Mouse (Mus musculus) heart, adult 8-10 months (tissue): ENCODE results near the gene Rab11fip3. TPM values are rescaled to one million over a fixed set of nuclear protein-coding genes. Genes with fewer than 3 reads are reported as not detected.
A peak's percentile ranks its signal among the peaks of the same experiment; 100 is the strongest.

Source experiments
- DNase-seq: peaks from one replicate; pipeline ENCODE4 v3.0.0; 2022; ENCODE audit warnings: low spot score
- total RNA-seq, 4 experiments: library from RNA; stranded (reverse); gene quantifications; 2 replicates each; pipeline ENCODE4 v1.2.4; 2022

Gene Rab11fip3
- total RNA-seq, 4 experiments from 2014 or later, result 30.0 to 33.6 (median 32.2) TPM

DNA sequence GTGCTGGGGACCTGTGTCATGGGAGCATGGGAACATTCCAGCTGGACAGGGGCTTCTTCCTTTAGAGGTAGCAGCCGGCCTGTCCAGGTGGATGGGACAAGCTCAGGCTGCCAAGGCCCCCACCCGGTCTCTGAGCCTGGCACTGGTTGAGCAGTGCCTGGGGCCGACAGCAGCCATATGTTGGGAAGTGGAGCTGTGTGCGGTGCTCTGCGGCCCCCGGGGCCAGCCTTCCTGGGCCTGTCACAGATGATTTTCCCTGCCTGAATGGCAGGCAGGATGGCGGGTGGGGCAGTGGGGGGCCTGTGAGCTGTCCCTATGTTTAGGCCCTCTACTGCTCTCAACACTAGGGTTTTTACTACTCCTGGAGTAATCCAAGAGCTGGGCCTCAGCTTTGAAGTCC lies 113.2 kb downstream of the Rab11fip3 start:
- no peak for DNase-seq

DNA sequence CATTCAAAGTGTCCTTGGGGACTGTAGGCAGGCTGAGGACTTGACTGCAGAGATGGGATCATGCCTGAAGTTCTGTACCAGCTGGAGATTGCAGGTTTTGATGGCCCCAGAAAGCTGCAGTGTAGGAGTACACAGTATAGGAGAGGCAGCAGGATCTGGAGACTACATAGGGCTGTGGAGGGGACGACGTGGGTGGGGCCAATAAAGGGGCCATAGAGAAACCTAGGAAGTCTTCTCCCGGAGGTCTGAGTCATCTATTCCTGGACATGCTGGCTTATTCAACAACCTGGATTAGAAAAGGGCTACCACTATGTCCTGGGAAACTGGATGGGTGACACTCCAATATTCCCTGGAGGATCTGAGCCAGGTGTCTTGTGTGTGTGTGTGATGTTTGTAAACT lies 113.6 kb downstream of the Rab11fip3 start:
- DNase-seq, result no peak

DNA sequence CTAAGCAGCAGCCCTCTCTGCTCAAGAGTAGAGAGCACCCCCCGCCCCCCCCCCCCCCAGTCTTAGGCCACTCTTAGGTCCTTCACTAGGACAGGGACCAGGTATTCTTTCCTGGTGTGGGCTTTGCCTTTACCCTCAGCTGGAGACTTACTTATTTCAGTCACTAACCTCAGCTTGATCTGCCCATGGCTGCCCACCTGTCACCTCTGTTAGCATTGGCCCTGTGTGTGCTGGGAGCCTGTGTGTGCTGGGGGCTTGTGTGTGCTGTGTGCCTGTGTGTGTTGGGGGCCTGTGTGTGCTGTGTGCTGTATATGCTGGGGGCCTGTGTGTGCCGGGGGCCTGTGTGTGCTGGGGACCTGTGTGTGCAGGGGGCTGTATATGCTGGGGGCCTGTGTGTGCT lies 114.7 kb downstream of the Rab11fip3 start:
- DNase-seq, result no peak

DNA sequence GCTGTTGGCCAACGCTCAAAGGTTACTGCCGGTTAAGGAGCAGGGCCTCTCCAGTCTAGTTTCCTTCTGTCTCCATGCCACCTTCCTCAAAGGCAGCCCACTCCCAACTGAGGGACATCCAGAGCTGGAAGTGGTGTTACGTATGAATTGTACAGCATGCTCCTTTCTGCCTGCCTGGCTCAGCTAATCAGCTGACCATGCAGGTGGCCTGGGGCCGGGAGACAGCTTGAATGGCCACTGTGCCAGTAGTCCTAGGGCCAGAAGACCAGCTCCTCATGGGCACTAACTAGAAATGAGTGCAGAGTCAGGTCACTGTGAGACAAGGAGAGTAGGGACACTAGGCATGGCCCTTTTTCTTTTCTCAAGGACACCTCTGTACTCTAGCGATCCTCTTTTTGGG lies 116.2 kb downstream of the Rab11fip3 start:
- no peak for DNase-seq

DNA sequence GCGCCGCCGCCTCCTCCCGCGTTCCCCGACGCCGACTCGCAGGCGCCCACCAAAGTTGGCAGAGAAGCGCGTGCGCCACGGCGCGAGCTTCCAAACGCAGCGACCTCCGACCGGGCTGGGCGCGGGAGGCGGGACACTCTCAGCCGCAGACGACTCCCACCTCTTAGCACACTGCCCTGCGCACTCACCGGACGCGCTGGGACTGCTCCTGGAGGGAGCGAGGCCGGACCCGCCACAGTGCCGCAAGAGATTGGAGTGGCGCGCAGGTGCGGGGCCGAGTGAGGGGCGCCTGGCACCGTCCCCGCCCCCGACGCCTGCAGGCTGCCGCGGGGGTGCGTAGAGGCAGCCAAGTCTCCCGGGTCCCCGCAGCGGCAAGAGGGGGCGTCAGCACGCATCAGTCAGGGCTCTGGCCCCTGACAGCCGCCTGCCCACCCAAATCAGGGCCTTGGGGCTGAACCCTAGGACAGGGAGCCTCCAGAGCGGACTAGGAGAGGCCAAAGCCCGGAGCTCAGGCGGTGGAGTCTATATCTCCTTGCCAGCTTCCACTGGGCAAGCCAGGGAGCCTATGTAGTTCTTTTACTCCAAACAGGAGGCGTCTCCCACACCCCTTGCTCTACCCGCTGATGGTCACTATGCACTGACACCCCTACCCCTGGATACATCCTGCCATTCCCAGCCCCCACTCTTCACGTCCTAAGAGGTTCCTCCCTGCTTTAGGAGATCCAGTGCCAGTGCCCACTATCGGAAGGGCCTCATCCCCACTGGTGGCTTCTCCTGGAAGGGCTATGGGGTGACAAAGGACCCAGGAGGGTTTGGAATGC lies 117.3 kb downstream of the Rab11fip3 start, which contains the start of gene A930017K11Rik:
Gene A930017K11Rik (minus strand): TSS at position 763 of the 821 bp plus-strand sequence.
- DNase-seq, result no peak

DNA sequence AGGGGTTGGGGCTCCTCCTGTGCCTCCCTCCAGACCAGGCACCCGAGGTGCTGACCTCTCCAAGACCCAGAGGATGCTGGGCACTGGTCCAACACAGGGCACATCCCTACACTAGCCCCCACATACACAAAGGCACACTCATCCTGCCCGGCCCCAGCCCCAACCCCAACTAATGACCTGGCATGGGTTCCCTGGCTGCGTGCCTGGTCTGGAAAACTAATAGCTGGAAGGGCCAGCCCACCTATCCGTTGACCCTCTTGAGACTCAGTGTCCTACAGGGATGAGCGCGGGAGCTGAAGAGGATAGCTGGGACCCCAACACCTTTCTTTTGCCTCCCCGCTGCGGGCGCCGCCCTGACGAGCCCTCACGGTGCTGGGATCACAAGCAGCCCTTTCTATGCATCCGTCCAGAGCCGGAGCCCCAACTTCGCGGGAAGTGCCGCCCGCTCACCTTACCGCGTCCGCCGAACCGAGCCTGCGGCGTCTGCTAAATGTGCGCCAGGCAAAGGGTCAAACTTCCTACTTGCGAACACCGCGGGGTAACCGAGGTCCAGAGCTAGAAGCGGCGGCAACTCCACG lies 118.0 kb downstream of the Rab11fip3 start:
- DNase-seq, result no peak

- DNase-seq, result no peak
These were observed 118.6 kb downstream of the Rab11fip3 start for GRCm38 (mm10) chr17:25950706-25951105.

GRCm38 (mm10) chr17:25949981-25950380 lies 119.4 kb downstream of the Rab11fip3 start:
- no peak for DNase-seq

- no peak for DNase-seq
These were observed 121.3 kb downstream of the Rab11fip3 start for GRCm38 (mm10) chr17:25948051-25948450.

- no peak for DNase-seq
These were observed 121.8 kb downstream of the Rab11fip3 start for GRCm38 (mm10) chr17:25947576-25947975.

GRCm38 (mm10) chr17:25946891-25947290 lies 122.5 kb downstream of the Rab11fip3 start:
- no peak for DNase-seq

DNA sequence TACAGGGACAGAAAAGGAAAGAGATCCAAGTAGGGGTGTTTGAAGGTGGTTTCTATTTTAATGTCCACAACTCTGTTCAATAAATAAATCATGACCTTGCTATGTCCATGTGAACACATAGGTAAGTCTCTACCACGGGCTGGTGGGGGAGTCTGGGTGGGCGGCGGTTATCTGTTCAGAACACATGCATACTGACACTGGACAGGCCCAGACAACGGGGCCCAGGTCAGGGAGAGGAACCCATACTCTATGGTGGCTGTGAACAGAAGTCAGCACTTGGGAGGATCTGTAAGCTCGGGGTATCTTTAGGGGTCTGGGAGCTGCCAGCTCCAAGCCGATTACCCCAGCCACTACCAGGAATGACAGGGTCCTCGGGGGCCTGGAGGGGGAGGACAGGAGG lies 123.0 kb downstream of the Rab11fip3 start:
- no peak for DNase-seq

DNA sequence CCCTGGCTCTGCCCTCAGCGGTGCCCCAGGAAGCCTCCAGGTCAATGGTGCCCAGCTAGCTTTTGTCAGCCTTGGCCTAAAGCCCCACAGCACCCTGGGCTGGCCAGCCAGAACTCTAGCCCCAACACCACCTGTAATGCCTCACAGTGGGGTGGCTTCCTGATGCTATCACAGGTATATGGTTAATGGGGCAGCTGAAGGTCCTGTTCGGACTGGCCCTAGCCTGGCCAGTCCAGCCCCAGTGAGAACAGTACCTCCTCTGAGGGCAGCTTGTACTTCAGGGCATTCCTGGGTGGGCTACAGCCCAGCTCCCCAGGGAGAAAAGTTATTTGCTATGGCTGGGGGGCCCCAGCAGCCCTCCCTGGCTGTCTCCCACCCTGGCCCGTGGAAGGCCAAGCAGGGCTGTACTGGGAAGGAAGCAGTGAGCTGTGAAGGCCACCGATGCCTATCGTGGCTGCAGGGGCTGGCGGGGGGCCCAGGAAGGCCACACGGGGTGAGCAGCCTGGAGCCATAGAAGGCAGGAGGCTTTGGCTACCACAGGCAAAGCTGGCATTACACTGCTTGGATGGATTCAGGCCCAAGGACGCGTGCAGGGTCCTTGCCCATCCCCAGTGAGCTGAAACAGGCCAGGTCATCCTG lies 123.7 kb downstream of the Rab11fip3 start:
- peak; percentile 40 for DNase-seq

DNA sequence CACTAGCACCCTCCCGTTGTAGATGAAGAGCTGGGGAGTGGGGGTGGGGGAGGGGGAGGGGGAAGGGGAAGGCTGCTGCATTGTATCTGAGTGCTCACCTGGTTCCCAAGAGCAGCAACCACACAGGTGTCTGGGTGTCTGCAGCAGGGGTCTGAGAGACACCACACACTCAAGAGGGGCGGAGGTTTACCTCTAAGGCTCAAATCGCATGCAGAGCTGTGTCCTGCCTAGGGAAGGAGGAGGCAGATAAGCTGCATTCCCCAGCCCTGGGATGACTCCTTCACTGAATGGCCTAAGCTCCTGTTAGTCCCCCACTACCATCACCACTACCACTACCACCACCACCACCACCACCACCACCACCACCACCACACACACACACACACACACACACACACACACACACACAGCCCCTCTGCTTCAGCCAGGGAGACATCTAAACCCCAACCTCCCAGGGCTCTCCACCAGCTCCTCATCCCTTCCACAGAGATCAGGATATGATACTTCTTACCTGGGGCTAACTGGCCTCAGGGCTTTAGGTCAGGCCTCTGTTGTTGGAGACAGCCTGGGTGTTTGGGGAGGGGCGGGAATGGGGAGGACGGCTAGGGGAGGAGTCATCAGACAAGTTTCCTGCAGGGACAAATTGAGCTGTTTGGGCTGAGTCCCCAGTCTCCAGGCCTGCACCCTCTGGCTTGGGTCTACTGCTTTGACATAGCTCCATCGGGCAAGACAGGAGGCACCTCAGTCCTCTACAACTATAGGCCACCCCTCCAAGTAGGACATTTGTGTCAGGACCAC lies 124.8 kb downstream of the Rab11fip3 start, which contains the start of the genes Pigq and Nhlrc4:
Gene Pigq (minus strand): TSS at position 571 of the 798 bp plus-strand sequence.
Gene Nhlrc4 (minus strand): TSS at position 596 of the 798 bp plus-strand sequence.
- DNase-seq, result no peak

DNA sequence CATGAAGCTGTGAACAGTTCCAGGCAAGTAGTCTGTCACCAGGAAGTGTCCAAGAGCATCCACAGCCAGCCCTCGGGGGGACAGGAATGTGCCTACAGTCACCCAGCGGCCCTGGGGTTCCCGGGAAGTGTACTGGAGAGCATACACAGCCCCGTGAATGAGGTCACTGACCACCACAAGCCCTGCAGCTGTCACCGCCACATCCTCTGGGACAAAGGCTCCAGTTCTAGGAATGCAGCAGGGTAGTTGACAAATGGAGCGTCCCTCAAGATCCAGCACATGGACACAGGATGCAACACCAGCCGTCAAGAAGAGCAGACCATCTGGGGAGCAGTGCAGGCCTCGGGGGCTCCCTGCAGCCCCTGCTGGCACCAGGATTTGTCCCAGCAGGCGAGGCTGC lies 125.6 kb downstream of the Rab11fip3 start:
- DNase-seq, result no peak

- no peak for DNase-seq
These were observed 126.1 kb downstream of the Rab11fip3 start for GRCm38 (mm10) chr17:25943221-25943620.

- DNase-seq, result no peak
These were observed 126.7 kb downstream of the Rab11fip3 start for GRCm38 (mm10) chr17:25942597-25943151.

GRCm38 (mm10) chr17:25941511-25942241 lies 127.7 kb downstream of the Rab11fip3 start:
- DNase-seq, result peak; percentile 55
